Mouse (Mus musculus) intestine, embryonic 16.5 days (tissue): ENCODE data around the gene Fkbpl. TPM values are rescaled to one million over a fixed set of nuclear protein-coding genes. Genes with fewer than 3 reads are reported as not detected.

Source experiments
- ATAC-seq: fragments of 200-750 bp; cut with Nextera tagmentation; 2 replicates; pipeline ENCODE4 v1.8.0; 2017; ENCODE audit warnings: moderate TSS enrichment, moderate library complexity
- H3K27ac ChIP-seq: fragments of 300-500 bp; sonication (generic); 2 replicates; pipeline ENCODE4 v1.5.1; 2014; ENCODE audit warnings: mild to moderate bottlenecking, low read length
- H3K27me3 ChIP-seq: fragments of 300-500 bp; sonication (generic); replicated peaks from 2 replicates; pipeline ENCODE4 v1.6.1; 2014; ENCODE audit warnings: low read length, control low read depth, mixed read lengths; ENCODE audit not compliant: control insufficient read depth, insufficient read depth
- H3K36me3 ChIP-seq: fragments of 300-500 bp; sonication (generic); 2 replicates; pipeline ENCODE4 v1.6.1; 2014; ENCODE audit warnings: low read length, control low read depth; ENCODE audit not compliant: control insufficient read depth, insufficient read depth
- H3K4me1 ChIP-seq: fragments of 300-500 bp; sonication (generic); 2 replicates; pipeline ENCODE4 v1.6.1; 2014; ENCODE audit warnings: low read length, control low read depth, mixed read lengths; ENCODE audit not compliant: control insufficient read depth, insufficient read depth
- H3K4me2 ChIP-seq: fragments of 300-500 bp; sonication (generic); 2 replicates; pipeline ENCODE4 v1.6.1; 2014; ENCODE audit warnings: low read depth, low read length, control low read depth
- H3K4me3 ChIP-seq: fragments of 300-500 bp; sonication (generic); 2 replicates; pipeline ENCODE4 v1.5.1; 2014; ENCODE audit warnings: mild to moderate bottlenecking, low read length
- H3K9ac ChIP-seq: fragments of 300-500 bp; sonication (generic); 2 replicates; pipeline ENCODE4 v1.6.1; 2014; ENCODE audit warnings: low read depth, low read length
- H3K9me3 ChIP-seq: fragments of 300-500 bp; sonication (generic); 2 replicates; pipeline ENCODE4 v1.6.1; 2016; ENCODE audit warnings: low read length, control low read depth; ENCODE audit not compliant: control insufficient read depth
- WGBS: fragments of 180-500 bp; shearing (Covaris S2); extraction: QIAGEN DNeasy Blood & Tissue Kit; methylation state at CpG from one replicate; pipeline ENCODE4 v1.1.7; 2014; 5-methylcytosine and 5-hydroxymethylcytosine counted together
- polyA plus RNA-seq: library from polyadenylated mRNA; unstranded; fragments of >200 nt; fragmentation: Nextera tagmentation; extraction: Ambion mirVana; gene quantifications from 2 replicates; pipeline ENCODE4 v1.2.1, GENCODE M21; 2015

Gene Fkbpl
- polyA plus RNA-seq, 1 experiment from 2014 or later = 14.4 TPM

GRCm38 (mm10) chr17:34624981-34625380, 19.6 kb upstream of the Fkbpl start:
- Histone ChIP-seq H3K4me1 (peaks cover 22% of the 10 kb centered on the region), H3K4me3 (no peak overlapping the region), H3K27me3 (peaks cover under 1% of the 10 kb centered on the region), H3K9ac (no peak overlapping the region), H3K4me2 (no peak overlapping the region), H3K36me3 (peaks cover 13% of the 10 kb centered on the region), H3K27ac (no peak overlapping the region), H3K9me3 (no peaks in the 10 kb centered on the region)
- no peak for ATAC-seq
- WGBS = 97% methylated on average over 3 of the region's 3 CpGs

- H3K4me3 ChIP-seq = peak overlapping the region; percentile 78
- no peaks in the 10 kb centered on the region for H3K9me3 ChIP-seq
- H3K9ac ChIP-seq = peak overlapping the region; percentile 75
- H3K36me3 ChIP-seq = peaks cover 13% of the 10 kb centered on the region; the same call in 1 of the 2 replicates
- peaks cover 13% of the 10 kb centered on the region for H3K27me3 ChIP-seq
- WGBS = 50% methylated on average over 16 of the region's 16 CpGs
- H3K4me1 ChIP-seq = peaks cover 30% of the 10 kb centered on the region
- ATAC-seq = no peak
- peak overlapping the region; percentile 97 for H3K27ac ChIP-seq
- H3K4me2 ChIP-seq = peak overlapping the region; percentile 74
Observed at GRCm38 (mm10) chr17:34626062-34626772, 18.3 kb upstream of the Fkbpl start.

- 1% methylated on average over 18 of the region's 18 CpGs for WGBS
- Histone ChIP-seq H3K36me3 (peaks cover 13% of the 10 kb centered on the region; the same call in 1 of the 2 replicates), H3K4me2 (peak overlapping the region; percentile 74), H3K27ac (peak overlapping the region; percentile 97), H3K27me3 (peaks cover 17% of the 10 kb centered on the region), H3K9me3 (no peaks in the 10 kb centered on the region), H3K9ac (peak overlapping the region; percentile 75), H3K4me1 (peaks cover 33% of the 10 kb centered on the region), H3K4me3 (peak overlapping the region; percentile 78)
- peak; percentile 24 for ATAC-seq
Observed at GRCm38 (mm10) chr17:34626773-34627092, 17.8 kb upstream of the Fkbpl start.

GRCm38 (mm10) chr17:34627093-34627942, 17.2 kb upstream of the Fkbpl start:
- H3K4me1 ChIP-seq = peaks cover 35% of the 10 kb centered on the region
- H3K9ac ChIP-seq = peak overlapping the region; percentile 75
- H3K27ac ChIP-seq = peak overlapping the region; percentile 97
- peak; percentile 80 for ATAC-seq
- H3K36me3 ChIP-seq = peaks cover 13% of the 10 kb centered on the region; the same call in 1 of the 2 replicates
- WGBS = 0% methylated on average over 36 of the region's 45 CpGs
- no peaks in the 10 kb centered on the region for H3K9me3 ChIP-seq
- peak overlapping the region; percentile 74 for H3K4me2 ChIP-seq
- H3K4me3 ChIP-seq = peak overlapping the region; percentile 78
- H3K27me3 ChIP-seq = peaks cover 18% of the 10 kb centered on the region

- peak; percentile 47 for ATAC-seq
- H3K27ac ChIP-seq = peak within 1 kb of the TSS; percentile 97
- H3K9me3 ChIP-seq = no peaks in the 10 kb centered on the region
- 2% methylated on average over 29 of the region's 29 CpGs for WGBS
- peaks cover 5% of the 10 kb centered on the region; the same call in 1 of the 2 replicates for H3K36me3 ChIP-seq
- peak within 1 kb of the TSS; percentile 75 for H3K9ac ChIP-seq
- H3K27me3 ChIP-seq = peaks cover 18% of the 10 kb centered on the region
- H3K4me2 ChIP-seq = peak within 1 kb of the TSS; percentile 74
- peak within 1 kb of the TSS; percentile 78 for H3K4me3 ChIP-seq
- H3K4me1 ChIP-seq = peaks cover 35% of the 10 kb centered on the region
Observed at GRCm38 (mm10) chr17:34627943-34628643, 16.5 kb upstream of the Fkbpl start, which contains the start of gene Ppt2. TSS of gene Ppt2 (minus strand) at chr17:34628510.

- Histone ChIP-seq H3K9ac (peak overlapping the region; percentile 75), H3K4me1 (peaks cover 35% of the 10 kb centered on the region)
- 18% methylated on average over 5 of the region's 5 CpGs for WGBS
Observed at GRCm38 (mm10) chr17:34628644-34628967, 16.0 kb upstream of the Fkbpl start.

GRCm38 (mm10) chr17:34629221-34629751, 15.3 kb upstream of the Fkbpl start, which contains the start of gene Prrt1:
TSS of gene Prrt1 (plus strand) at chr17:34629533.
- H3K9me3 ChIP-seq = no peaks in the 10 kb centered on the region
- ATAC-seq = no peak
- 0 out of 2 replicates have a peak, but pooled peaks cover 4% of the 10 kb centered on the region for H3K36me3 ChIP-seq
- WGBS = 7% methylated on average over 16 of the region's 16 CpGs
- H3K9ac ChIP-seq = peak within 1 kb of the TSS; percentile 75
- peak within 1 kb of the TSS; percentile 74 for H3K4me2 ChIP-seq
- H3K4me3 ChIP-seq = peak within 1 kb of the TSS; percentile 78
- H3K4me1 ChIP-seq = peaks cover 35% of the 10 kb centered on the region
- H3K27me3 ChIP-seq = peaks cover 18% of the 10 kb centered on the region
- H3K27ac ChIP-seq = peak within 1 kb of the TSS; percentile 97

More at GRCm38 (mm10) chr17:34628644-34628967, 16.0 kb upstream of the Fkbpl start:
- no peaks in the 10 kb centered on the region for H3K9me3 ChIP-seq
- peak overlapping the region; percentile 74 for H3K4me2 ChIP-seq
- no peak for ATAC-seq
- H3K4me3 ChIP-seq = peak overlapping the region; percentile 78
- H3K27me3 ChIP-seq = peaks cover 18% of the 10 kb centered on the region
- peak overlapping the region; percentile 97 for H3K27ac ChIP-seq
- 0 out of 2 replicates have a peak, but pooled peaks cover 4% of the 10 kb centered on the region for H3K36me3 ChIP-seq

- Histone ChIP-seq H3K4me2 (peak overlapping the region; percentile 74), H3K9ac (peak overlapping the region; percentile 33; the same call in 1 of the 2 replicates), H3K36me3 (0 out of 2 replicates have a peak, but pooled peaks cover 4% of the 10 kb centered on the region), H3K4me1 (peaks cover 35% of the 10 kb centered on the region), H3K27me3 (peaks cover 18% of the 10 kb centered on the region), H3K9me3 (no peaks in the 10 kb centered on the region), H3K27ac (no peak overlapping the region), H3K4me3 (peak overlapping the region; percentile 21; the same call in 1 of the 2 replicates)
- WGBS = 34% methylated on average over 12 of the region's 12 CpGs
- ATAC-seq = no peak
Observed at GRCm38 (mm10) chr17:34629796-34630603, 14.6 kb upstream of the Fkbpl start.
